Mouse (Mus musculus) yolk sac, embryonic 10.5 days (tissue): ENCODE measurements around the gene Plxnd1.
A peak's percentile ranks its signal among the peaks of the same experiment; 100 is the strongest.

Source experiments
- DNase-seq: peaks from one replicate; pipeline ENCODE4 v3.0.0-alpha.2; 2017; ENCODE audit warnings: low spot score

Gene Plxnd1

DNA sequence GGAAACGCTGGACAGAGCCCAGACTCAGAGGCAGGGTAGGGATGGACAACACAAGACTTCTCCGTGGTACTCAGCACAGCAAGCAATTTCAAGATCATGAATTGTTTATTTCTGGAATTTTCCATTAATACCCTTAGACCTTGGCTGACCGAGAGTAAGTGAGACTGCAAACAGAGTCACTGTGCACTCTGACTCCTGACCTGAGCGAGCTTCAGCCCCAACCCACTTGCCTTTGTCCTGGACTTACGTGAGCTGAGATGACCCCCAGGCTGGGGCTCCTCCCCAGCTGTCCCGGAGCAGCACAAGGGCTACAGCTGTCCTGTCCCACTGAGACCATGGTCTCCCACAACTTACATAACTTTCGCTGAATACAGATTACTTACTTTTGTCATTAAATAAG is 11.9 kb downstream of the Plxnd1 start:
- DNase-seq = no peak

DNA sequence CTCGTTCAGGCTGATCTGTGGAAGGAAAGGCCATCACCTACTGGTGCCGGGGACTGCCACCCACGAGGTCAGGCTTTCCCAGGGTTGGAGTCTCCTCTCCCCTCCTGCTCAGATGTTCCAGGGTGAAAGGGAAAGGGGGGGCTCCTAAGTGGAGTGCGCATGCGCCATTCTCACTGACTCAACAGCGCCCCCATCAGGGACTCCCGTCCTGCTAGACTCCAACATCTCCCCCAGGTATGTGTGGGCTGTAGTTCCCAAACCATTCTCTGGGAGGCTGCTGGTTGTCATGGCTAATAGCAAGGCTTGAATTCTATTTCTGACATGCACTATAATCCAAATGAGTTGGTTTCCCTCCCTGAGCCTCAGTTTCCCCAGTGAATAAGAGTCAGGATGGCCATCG is 16.2 kb downstream of the Plxnd1 start:
- DNase-seq = no peak

DNA sequence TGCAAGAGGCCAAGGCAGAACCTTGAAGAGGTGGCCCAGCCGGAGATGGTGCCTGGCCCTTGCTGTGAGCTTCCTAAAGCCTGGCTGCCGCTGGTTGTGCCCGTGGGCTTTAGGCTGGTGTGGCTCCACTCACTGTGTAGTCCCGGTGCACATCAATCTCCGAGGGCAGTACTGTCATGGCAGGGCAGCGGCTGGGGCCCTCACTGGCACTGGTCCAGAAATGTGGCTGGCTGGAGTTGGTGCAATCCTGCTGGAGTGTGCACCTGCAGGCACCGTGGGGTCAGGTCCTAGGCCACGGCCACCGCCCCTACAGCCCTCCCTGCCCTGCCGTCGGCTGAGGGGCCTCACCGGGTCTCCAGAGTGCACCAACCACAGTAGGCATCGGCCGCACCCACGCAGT is 17.0 kb downstream of the Plxnd1 start:
- no peak for DNase-seq

DNA sequence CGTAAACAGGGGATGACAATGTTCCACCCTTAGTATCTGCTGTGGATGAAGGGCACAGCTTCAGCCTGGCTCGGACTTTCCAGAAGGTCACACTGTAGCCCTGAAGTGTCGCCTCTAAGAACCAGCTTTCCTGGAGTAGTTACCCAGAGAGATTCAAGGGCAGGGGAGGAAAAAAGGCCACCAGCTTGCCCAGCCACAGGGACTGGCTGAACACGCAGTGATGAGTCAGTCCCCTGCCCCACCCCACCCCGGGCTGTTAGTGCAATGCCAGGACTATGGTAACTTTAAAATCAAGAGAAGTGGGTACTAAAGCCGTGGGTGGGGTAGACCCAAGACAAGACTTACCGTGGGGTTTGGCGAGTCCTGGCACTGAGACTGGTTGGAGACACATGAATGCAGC is 19.2 kb downstream of the Plxnd1 start:
- DNase-seq = no peak

DNA sequence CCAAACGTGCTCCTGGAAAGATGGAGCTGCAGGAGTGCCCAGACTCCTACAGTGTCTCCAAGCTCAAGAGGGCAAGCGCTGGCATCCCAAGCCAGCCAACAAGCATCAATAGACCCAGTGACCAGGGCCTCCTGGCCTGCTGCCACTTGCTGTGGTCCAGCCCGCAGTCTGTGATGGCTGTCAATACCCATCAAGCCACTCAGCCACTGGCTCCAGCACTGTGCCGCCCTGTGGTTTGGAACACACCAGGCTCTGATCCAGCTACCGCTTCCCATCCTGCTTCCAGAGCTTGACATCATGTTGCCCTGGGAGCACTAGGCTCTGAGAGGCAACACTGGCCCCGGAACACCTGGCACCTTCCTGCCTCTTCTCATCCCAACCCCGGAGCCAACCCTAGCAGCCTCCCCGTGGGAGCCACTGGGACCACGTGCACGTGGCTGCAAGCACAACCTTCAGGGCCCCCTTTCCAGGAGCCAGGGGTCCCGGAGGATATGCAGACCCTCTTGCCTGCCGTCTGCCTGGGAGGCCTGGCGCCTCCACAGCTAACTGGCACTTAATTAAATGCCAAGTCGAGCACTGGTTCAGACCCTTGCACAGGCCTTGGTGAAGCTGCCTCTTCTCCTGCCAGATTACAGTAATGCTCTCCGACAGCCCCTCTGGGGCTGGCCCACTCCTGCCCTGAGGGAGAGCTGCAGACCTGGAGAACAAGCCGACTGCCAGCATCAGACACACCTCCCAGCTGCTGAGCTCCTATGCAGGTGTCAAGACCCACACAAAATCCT is 20.7 kb downstream of the Plxnd1 start:
- DNase-seq = no peak

DNA sequence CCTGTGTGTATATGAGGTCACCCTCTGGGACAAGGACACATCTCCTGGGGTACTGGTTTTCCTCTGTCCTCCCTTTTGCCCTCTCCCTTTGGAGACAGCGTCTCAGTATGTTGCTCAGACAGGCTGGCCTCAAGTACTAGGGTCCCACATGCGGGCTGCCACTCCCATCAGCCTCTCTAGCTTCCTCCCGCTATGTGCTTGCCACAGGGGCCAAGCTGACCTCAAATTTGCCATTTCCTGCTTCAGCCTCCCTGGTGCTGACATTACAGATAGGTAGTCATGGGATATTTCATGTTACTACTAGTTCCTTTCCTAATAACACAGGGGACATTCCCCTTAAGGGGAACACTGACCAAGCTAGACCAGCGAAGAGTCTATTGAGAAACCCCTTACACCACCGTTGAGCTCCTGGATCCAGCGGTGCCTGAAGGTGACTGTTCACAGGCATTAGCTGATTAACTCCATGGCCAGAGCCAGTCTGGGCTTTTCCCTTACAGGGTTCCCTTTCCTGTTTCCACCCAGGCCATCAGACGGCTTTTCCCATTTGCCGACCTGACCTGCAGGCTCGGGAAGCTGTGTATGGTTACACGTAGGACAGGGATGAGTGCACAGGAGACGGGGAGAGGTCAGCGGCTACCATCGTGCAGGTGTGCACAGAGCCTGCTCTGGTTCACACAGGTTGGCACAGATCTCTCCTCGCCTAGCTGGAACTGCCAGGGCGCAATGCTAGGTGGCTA is 21.5 kb downstream of the Plxnd1 start:
- no peak for DNase-seq

DNA sequence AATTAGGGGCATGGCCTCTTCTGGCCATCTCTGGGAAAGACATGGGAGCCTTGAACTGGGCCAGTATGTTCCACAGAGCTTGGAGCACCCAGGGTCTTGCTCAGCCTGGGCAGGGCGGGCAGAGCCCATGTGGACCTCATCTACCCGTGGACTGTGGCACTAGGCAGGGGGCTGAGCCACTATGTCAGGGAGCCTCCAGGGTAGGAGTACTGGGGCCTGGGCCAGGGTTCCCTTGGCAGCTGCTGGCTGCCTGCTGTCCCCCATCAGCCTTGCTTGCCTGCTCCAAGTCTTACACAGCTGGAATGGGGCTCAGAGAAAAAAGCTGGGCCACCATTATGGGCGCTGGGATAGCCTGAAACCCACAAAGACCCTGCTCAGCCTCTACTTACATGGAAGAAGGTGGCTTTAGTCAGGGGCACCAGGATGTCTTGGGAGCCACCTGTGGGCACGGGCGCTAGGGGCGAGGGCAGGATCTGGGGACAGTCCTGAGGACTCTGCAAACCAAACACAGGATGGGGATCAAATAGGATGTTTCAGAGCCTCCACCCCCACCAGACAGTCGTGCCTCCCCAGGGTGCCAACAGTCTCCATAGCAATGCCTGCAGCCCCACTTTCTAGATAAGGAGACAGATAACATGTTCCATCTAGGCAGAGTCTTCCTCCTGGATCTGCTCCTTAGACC is 22.6 kb downstream of the Plxnd1 start:
- no peak for DNase-seq

DNA sequence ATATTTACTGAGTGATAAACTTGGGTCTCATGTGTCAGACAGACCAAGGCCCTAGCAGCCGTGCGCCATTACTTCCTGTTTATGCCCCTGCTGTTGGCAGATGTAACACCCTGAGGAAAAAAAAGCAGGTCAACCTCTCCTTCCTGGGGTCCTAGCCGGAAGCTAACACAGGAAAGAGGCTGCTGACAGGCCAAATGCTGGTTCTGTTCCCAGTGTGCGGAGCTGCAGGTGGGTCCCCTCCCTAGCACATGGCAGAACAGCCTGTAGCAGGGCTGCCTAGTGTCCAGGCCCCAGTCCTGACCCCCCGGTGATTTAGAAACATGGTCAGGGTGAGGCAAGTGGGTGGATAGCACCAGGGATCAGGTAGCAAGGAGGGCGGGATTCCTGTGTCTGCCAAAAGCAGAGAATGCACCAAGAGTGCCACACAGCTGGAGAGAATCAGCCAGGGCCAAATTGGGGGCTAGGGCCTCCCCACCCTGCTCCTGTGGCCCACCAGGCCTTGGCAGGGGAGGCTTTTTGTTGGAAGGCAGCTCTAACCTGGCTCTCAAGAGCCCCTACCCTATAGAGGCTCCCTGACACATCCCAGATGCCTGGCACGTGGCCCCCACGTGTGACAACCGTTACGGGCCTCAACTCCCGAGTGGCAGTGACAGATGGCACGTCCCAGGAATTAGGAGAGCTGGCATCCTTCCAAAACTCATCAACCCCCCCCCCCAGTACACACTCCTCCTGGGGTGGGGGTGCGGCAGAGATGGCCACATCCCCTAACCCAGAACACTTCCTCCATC is 23.3 kb downstream of the Plxnd1 start:
- no peak for DNase-seq

DNA sequence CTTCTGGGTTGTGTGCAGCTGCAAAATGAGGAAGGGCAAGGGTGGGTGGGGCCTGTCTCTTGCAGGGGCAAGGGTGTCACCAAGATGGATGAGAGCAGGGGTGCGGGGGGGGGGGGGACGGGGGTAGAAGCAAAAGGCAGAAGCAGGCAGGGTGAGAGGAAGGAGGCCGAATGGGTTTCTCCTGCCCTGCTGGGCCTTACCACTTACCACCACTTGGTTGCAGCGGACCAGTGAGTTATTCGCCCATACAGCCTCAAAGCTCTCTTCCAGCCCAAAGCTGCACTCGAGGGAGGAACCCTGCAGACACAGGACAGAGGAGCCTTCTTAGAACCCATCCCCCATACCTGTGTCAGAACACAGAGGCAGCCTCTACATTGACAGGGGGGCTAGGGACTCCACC is 24.9 kb downstream of the Plxnd1 start:
- no peak for DNase-seq

DNA sequence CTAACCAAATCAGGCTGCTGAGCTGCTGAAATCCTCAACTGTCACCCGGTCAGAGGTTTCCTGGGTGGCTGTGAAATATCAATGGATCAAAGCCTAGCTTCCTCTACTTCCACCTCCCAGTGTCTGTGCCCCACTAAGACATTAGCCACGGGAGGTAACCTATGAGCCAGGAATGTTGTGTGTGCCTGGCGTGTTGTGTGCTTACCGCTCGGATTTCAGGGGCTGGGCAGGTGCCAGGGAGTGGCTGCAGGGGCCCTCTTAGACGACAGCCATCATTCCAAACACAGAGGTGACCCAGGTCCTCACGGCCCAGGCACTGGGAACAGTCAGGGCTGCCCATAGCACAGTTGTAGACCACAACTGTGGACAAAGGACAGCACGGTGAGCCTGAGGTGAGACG is 25.7 kb downstream of the Plxnd1 start:
- no peak for DNase-seq

DNA sequence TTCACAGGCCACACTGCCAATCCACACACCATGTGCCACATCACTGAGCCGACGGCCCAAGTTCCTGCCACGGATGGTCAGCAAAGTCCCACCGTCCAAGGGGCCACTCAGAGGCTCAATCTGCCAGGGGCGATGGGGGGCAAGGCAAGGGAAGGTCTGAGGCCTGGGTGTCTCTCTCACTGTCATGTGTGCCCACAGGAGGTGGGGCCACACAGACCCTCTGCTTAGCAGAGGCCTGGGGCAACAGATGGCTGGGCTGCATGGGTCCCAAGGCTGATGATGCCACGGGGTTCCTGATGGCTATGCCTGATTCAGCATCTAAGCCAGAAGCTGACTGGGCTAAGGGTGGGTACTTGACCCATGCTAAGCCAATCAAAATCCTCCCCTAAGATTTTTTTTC is 26.1 kb downstream of the Plxnd1 start:
- DNase-seq = no peak

DNA sequence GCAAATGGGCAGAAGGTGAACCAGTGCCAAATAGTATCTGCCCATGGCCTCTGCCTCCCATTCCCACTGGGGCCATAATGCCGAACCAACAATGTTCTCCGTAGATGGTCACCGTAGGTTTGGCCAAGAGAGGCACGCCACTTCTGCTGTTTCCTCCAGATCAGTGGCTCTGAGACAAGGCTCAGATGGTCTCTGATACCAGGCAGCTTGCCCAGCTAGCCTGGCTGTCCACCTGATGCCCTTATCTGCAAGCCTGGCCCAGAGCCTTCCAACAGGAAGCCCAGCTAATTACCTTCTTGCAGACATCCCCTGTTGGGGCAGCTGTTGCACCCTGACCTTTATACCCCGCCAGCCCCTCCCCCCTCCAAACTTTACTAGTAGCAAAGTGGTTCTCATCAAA is 26.7 kb downstream of the Plxnd1 start:
- peak; percentile 48 for DNase-seq

DNA sequence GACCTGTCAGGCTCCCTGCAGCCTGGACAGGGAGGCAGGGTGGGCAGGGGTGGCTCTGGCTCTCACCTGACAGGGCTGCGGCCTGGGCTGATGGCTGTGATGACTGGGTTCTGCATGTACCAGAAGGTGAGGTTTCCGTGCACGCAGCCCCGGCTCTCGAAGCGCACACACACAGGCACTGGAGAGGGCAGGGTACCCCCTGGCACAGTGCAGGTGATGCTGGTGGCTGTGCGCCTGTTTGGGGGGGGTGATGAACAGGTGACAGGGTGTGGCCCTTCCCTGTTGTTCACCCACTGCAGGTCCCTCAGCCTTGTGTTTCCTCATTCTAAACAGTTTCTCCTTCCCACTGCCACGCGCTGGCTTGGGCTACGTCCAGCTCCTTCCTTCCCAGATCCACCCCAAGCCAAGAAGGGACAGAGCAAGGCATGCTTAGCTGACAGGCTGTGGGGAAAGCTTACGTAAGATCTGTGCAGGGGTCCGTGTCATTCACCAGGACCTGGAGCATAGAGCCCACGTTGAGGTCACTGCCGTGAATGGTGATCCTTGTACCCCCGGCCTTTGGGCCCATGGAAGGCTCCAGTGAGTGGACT is 27.4 kb downstream of the Plxnd1 start:
- no peak for DNase-seq

DNA sequence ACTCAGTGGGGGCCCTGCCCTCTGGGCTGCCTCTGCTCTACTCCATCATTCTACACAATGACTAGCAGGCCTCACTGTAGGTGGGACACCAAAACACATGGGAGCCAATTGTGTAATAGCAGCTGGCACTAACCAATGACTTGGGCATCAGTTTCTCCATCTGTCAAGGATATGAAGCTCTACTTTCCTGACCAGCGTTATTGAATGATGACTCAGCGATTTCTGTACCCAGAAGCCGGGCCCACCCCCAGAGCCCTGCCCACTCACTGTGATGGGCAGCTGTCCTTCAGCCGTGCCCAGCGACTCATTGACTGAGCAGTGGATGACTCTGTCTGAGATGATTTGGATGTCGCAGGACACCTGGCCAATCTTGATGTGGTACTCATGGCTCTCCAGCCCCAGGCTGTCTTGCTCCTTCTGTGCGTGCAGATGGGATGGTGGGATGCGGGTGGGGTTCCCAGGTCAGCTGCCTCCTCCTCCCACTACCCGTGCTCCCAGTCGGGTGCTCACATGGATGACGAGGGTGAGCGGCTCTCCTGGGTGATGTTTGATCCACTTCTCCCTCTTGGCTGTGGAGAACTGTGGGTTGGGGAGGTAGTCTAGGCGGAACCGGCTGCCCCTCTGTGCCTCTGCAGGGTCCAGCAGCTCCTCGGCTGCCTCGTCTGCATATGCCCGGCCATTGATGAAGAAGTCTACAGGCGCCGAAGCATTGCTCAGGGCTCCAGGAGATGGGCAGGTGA is 28.4 kb downstream of the Plxnd1 start:
- no peak for DNase-seq

DNA sequence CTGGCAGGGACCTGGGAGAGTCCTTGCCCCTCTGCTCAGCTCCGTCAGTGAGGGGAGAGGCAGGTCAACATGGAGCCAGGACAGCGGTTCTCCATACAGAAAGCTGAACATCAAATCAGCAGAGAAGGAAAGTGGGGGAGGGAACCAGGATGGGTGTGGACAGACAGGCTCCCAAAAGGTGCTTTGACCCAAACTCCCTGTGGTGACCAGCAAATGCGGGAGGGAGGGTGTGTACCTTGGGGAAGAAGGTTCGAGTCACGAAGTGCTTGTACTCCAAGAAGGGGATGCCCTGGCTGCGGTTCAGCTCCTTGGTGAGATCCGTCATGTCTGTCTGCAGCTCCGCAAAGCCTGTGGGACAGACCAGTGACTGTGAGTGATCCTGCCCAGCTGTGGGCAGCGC is 31.1 kb downstream of the Plxnd1 start:
- DNase-seq = no peak

DNA sequence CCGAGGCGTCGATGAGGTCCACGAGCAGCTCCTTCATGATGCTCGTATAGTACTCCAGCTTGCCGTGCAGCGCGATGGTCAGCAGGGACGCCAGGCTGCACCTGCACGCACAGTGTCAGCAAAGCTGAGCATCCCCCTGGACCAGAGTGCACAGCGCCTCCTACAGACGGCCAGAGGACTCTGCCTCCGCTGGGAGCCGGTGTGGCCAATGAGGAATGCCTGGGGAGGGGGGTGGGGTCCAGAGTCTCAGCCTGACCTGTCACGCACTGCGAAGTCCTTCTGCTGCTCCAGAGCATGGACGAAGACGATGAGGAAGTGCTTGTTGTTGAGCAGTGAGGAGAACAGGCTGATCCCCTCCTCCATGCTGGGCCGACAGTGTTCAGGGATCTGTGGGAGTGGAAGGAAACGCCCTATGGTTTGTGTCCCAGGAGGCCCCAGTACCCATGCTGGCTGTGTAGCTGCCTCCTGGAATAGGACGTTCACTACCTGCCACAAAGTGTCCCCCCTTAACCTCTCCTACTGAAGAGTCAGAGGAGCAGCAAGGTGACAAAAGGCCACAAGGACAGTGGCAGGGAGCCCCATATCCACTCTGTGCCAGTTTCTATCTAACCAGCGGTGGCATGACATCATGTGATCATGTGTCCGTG is 32.2 kb downstream of the Plxnd1 start:
- DNase-seq = no peak

DNA sequence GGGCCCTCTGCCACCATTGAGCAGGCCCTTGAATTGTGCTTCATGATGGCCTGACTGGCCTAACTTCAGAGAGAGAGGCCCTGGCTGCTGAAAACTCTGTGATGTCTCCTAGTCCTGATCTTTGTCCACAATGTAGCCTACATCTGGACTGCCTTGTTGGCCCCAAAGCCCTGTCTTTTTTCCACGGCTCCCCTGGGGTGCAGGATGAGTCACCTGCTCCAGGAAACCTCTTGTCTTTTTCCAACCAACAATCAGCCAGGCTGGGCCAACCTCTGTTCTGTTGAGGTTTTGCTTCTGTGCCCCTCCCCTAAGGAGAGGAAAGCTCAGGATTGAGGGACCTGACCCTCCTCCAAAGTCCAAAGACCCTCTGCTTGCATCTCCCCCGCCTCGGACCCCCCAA is 33.1 kb downstream of the Plxnd1 start:
- no peak for DNase-seq

DNA sequence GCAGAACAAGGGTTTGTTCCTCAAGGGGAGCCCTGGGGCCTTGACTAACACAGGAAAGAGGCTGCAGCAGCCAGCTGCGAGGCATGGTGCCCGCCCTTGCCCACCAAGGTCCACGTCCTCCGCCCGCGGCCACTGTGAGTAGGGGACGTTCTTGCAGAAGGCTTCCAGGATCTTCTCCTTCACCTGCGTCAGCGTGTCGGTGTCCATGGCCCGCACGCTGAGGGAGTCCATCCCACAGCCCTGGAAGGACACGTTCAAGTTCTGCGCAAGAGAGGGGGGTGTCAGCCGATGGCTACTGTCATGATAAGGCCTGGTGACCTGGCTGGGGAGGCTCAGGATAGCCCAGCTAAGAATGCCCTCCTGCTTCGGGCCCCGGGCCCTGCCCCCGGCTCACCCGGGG is 34.5 kb downstream of the Plxnd1 start:
- no peak for DNase-seq

DNA sequence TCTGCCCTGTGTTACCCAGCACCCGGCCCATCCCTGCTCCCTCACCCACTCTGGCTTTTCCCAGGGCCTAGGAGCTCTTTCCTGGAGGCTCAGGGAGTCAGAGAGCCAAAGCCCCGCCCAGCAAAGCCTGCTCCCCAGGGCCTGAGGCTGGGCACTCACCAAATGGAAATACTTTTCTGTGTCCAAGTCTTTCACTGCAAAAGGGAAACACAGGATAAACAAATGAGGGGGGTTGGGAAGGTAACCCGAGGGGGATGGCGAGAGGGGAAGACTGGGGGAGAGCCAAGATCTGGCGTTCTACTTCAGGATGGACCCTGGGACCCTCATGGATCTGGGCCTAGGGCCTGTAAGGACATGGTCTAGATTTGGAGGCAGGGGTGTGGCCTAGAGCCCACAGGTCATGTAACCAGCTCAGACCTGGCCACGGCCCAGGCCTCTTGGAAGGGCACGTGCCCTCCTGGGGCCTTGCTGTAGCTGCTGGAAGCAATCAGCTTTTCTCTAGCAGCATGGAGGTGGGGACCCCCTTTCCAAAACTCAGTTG is 35.6 kb downstream of the Plxnd1 start:
- DNase-seq = no peak

DNA sequence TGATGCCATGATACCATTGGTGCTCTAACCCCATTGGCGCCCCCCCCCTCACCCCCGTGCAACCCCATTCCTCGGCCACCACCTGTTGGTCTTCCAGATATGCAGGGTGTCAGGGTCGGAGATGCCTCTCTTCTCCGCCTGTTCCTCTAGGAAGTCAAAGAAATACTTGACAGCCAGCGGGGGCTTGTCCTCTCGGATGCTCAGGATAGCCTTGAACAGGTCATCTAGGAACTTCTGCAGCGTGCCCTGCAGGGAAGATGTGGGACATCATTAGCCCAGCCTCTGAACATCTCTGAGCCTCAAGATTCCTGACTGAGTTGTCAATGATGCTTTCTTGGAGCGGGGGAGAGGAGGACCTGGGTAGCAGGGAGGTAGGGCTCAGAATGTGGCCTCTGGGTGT is 36.4 kb downstream of the Plxnd1 start:
- no peak for DNase-seq

DNA sequence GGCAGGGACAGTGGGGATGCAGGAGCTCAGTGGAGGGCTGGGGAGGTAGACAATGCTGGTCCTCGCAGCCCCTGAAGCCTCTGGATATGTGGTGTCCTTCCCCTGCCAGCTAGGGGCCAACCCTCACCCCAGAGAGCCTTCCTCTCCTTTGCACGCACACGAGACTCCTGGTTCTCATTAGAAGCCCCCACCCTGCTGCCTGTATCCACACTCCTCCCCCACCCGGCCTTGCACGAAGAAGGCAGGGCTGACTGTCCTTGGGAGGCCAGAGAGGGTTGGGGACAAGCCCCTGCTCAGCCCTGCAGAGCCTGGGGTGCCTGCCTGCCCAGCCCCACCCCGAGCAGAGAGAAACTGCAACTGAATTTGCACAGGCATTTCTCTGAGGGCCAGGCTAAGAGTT is 37.1 kb downstream of the Plxnd1 start:
- no peak for DNase-seq
